Mouse (Mus musculus): ENCODE data around the gene Tsc2. TPM values are rescaled to one million over a fixed set of nuclear protein-coding genes. Genes with fewer than 3 reads are reported as not detected.
A peak's percentile ranks its signal among the peaks of the same experiment; 100 is the strongest.

Gene Tsc2
- total RNA-seq, 2 experiments from 2014 or later, result 136 to 150 TPM

GRCm38 (mm10) chr17:24548921-24549617 is 83.4 kb downstream of the Tsc2 start:
- intact Hi-C loops (cut with DNase I), result loop anchor here (2.0 kb wide), 1 partner anchor 14 kb away; the partner anchor contains the start of gene Rab26
- peak; percentile 61 to 64 for DNase-seq (ENCODE audit: low spot score in 2 of 2)

- no peak for DNase-seq (ENCODE audit: low spot score in 2 of 2)
- intact Hi-C loops (cut with DNase I), result loop anchor here (2.0 kb wide), 1 partner anchor 14 kb away; the partner anchor contains the start of gene Rab26
These were observed 84.0 kb downstream of the Tsc2 start for GRCm38 (mm10) chr17:24548435-24548834.

- intact Hi-C loops (cut with DNase I), result no loop called here
- DNase-seq (ENCODE audit: low spot score in 2 of 2), result no peak
These were observed 86.2 kb downstream of the Tsc2 start for GRCm38 (mm10) chr17:24546234-24546633.

Small RNA genes lying within 50 kb of the gene (microRNA-seq; reads per million reads assigned to microRNA genes)
- 4.7 to 9.9 reads per million in 2 experiments for gene Gm24589

Other genes with a start within 250 kb of the Tsc2 start
- 100 to 1,000 TPM; 134 to 138 TPM for gene Rnps1, start 218.1 kb downstream of the Tsc2 start, total RNA-seq (2021)
- 10 to 100 TPM; 21.4 to 28.1 TPM for gene Eci1, start 206.0 kb downstream of the Tsc2 start, total RNA-seq (2021)
- 1 to 10 TPM; 6.4 to 8.1 TPM for gene Dnase1l2, start 189.5 kb downstream of the Tsc2 start, total RNA-seq (2021)
- gene E4f1, start 162.3 kb downstream of the Tsc2 start, total RNA-seq (2021), result 10 to 100 TPM; 30.4 to 33.2 TPM
- gene Pgp, start 162.2 kb downstream of the Tsc2 start, total RNA-seq (2021), result 10 to 100 TPM; 70.2 to 72.3 TPM
- 1 to 10 TPM; 1.4 to 1.6 TPM for gene Bricd5, start 158.7 kb downstream of the Tsc2 start, total RNA-seq (2021)
- 10 to 100 TPM; 30.0 to 32.2 TPM for gene Mlst8, start 153.6 kb downstream of the Tsc2 start, total RNA-seq (2021)
- gene Caskin1, start 144.0 kb downstream of the Tsc2 start, total RNA-seq (2021), result 100 to 1,000 TPM; 115 to 121 TPM
- 10 to 100 TPM; 75.1 to 77.7 TPM for gene Traf7, start 104.7 kb downstream of the Tsc2 start, total RNA-seq (2021)
- 10 to 100 TPM; 53.4 to 59.5 TPM for gene Rab26, start 98.4 kb downstream of the Tsc2 start, total RNA-seq (2021)
- 10 to 100 TPM; 66.4 to 84.7 TPM for gene Pkd1, start 82.8 kb downstream of the Tsc2 start, total RNA-seq (2021)
- gene Nthl1, start 50 bp upstream of the Tsc2 start, total RNA-seq (2021), result 1 to 10 TPM; 3.3 to 6.5 TPM
- 10 to 100 TPM; 48.0 to 49.9 TPM for gene Slc9a3r2, start 17.7 kb upstream of the Tsc2 start, total RNA-seq (2021)
- 1 to 10 TPM in 1 of 2 experiments, not detected in 1; 1.2 TPM for gene Npw, start 25.8 kb upstream of the Tsc2 start, total RNA-seq (2021)
- gene Zfp598, start 37.1 kb upstream of the Tsc2 start, total RNA-seq (2021), result 10 to 100 TPM; 38.5 to 39.3 TPM
- 100 to 1,000 TPM; 203 to 214 TPM for gene Syngr3, start 57.3 kb upstream of the Tsc2 start, total RNA-seq (2021)
- gene Gfer, start 63.5 kb upstream of the Tsc2 start, total RNA-seq (2021), result 10 to 100 TPM; 19.9 to 20.2 TPM
- 1 to 10 TPM; 3.1 to 3.7 TPM for gene Noxo1, start 63.6 kb upstream of the Tsc2 start, total RNA-seq (2021)
- 10 to 100 TPM; 26.1 to 27.4 TPM for gene Tbl3, start 75.0 kb upstream of the Tsc2 start, total RNA-seq (2021)
- not detected for gene Rnf151, start 85.4 kb upstream of the Tsc2 start, total RNA-seq (2021)
- 100 to 1,000 TPM; 300 to 313 TPM for gene Rps2, start 85.5 kb upstream of the Tsc2 start, total RNA-seq (2021)
- gene Ndufb10, start 91.8 kb upstream of the Tsc2 start, total RNA-seq (2021), result 100 to 1,000 TPM; 196 to 198 TPM
- gene Rpl3l, start 95.2 kb upstream of the Tsc2 start, total RNA-seq (2021), result under 1 TPM in 1 of 2 experiments, not detected in 1; 0.34 TPM
- gene Msrb1, start 104.0 kb upstream of the Tsc2 start, total RNA-seq (2021), result 10 to 100 TPM; 31.4 to 35.8 TPM
- gene Hs3st6, start 120.4 kb upstream of the Tsc2 start, total RNA-seq (2021), result under 1 TPM; 0.48 to 0.73 TPM
- not detected for gene Meiob, start 171.7 kb upstream of the Tsc2 start, total RNA-seq (2021)
- 100 to 1,000 TPM; 133 to 141 TPM for gene Hagh, start 207.5 kb upstream of the Tsc2 start, total RNA-seq (2021)
- 10 to 100 TPM; 17.6 to 20.9 TPM for gene Fahd1, start 217.7 kb upstream of the Tsc2 start, total RNA-seq (2021)
- not detected for gene Igfals, start 233.4 kb upstream of the Tsc2 start, total RNA-seq (2021)